Mouse (Mus musculus) cerebellum, adult 2 months (tissue): ENCODE measurements around the gene Pold1.

ENCODE experiments used
- CTCF ChIP-seq: fragments of 200-500 bp; IDR thresholded peaks from 2 replicates; pipeline ENCODE4 v1.5.1; 2011; ENCODE audit warnings: low read depth, mild to moderate bottlenecking, control low read depth, low read length, moderate library complexity, borderline replicate concordance; ENCODE audit not compliant: insufficient read depth
- POLR2A ChIP-seq: fragments of 200-500 bp; IDR thresholded peaks from 2 replicates; pipeline ENCODE4 v1.6.1; 2011; ENCODE audit warnings: low read length, control low read depth, borderline replicate concordance; ENCODE audit not compliant: insufficient read depth

DNA sequence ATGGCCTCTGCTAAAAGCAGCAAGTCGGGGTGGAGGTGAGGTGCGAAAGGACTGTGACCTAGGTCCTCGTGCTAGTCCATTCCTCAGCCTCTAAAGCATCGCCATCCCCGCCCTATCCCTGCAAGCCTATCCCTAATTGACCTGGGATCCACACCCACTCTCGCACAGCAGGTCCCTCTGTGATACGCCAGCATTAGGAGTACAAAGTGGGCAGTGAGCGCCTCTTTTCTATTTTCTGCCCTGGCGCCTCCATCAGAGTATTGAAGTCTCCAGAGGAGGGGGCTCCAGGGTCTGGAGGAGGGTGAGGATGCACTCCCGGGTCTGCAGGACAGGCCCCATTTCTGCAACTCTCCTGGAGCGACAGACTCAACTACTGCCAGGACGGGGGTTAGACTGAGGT, 39.7 kb upstream of the Pold1 start:
- no peak for TF ChIP-seq CTCF
- no peak for TF ChIP-seq POLR2A
